Mouse (Mus musculus) CH12.LX (cell line): ENCODE measurements around the gene Hoxa11. TPM values are rescaled to one million over a fixed set of nuclear protein-coding genes. Genes with fewer than 3 reads are reported as not detected.
A peak's percentile ranks its signal among the peaks of the same experiment; 100 is the strongest.

Source experiments
- DNase-seq: peaks from one replicate; pipeline ENCODE4 v3.0.0-alpha.2; 2013; ENCODE audit errors: extremely low read depth
- H3K27ac ChIP-seq: 2 replicates; pipeline ENCODE4 v1.5.1; 2012; ENCODE audit warnings: low read depth, mild to moderate bottlenecking, control low read depth, moderate library complexity; ENCODE audit not compliant: insufficient read depth
- H3K27me3 ChIP-seq: replicated peaks from 2 replicates; pipeline ENCODE3; 2012; ENCODE audit warnings: inconsistent platforms
- H3K36me3 ChIP-seq, 2 experiments: replicated peaks in 1 of 2; 2 replicates each; pipeline versions ENCODE3 to v1.6.1; 2012; ENCODE audit warnings: inconsistent platforms in 1 of 2, low read length in 1 of 2, mild to moderate bottlenecking in 1 of 2, mixed read lengths in 1 of 2, moderate library complexity in 1 of 2; ENCODE audit not compliant: control insufficient read depth in 1 of 2, insufficient read depth in 1 of 2
- H3K4me1 ChIP-seq, 2 experiments: 2 replicates each; pipeline ENCODE4 v1.6.1; 2012; ENCODE audit warnings: inconsistent platforms in 1 of 2, moderate library complexity in 1 of 2; ENCODE audit not compliant: insufficient read depth in 2 of 2, control insufficient read depth in 1 of 2
- H3K4me2 ChIP-seq: 2 replicates; pipeline ENCODE4 v1.6.1; 2012; ENCODE audit warnings: low read depth, mild to moderate bottlenecking, control low read depth; ENCODE audit not compliant: poor library complexity, insufficient read depth, severe bottlenecking
- H3K4me3 ChIP-seq, 3 experiments: fragments of 150-350 bp in 1 of 3; sonication (generic) in 1 of 3; replicated peaks in 1 of 3; 2 replicates each; pipeline versions ENCODE3 to v1.5.1; 2011 to 2012; ENCODE audit warnings: low read depth in 2 of 3, low read length in 2 of 3, mild to moderate bottlenecking in 2 of 3, moderate library complexity in 2 of 3, control low read depth in 1 of 3, improper control_type of control experiment in 1 of 3, inconsistent platforms in 1 of 3, mixed read lengths in 1 of 3; ENCODE audit not compliant: poor library complexity in 1 of 3
- H3K79me2 ChIP-seq: replicated peaks from 2 replicates; pipeline ENCODE4 v1.6.1; 2012; ENCODE audit warnings: mild to moderate bottlenecking, moderate library complexity; ENCODE audit not compliant: control insufficient read depth, poor library complexity, insufficient read depth, severe bottlenecking; ENCODE audit errors: extremely low read depth
- H3K9ac ChIP-seq: 2 replicates; pipeline ENCODE4 v1.6.1; 2012; ENCODE audit warnings: low read depth, mild to moderate bottlenecking, control low read depth, moderate library complexity; ENCODE audit not compliant: insufficient read depth
- H3K9me3 ChIP-seq: replicated peaks from 2 replicates; pipeline ENCODE3; 2012; ENCODE audit warnings: low read length, inconsistent platforms, mixed read lengths
- BHLHE40 ChIP-seq: IDR thresholded peaks from 2 replicates; pipeline ENCODE4 v1.6.1; 2011; ENCODE audit warnings: mild to moderate bottlenecking, low read depth, low read length, improper control_type of control experiment
- CHD1 ChIP-seq: IDR thresholded peaks from 2 replicates; pipeline ENCODE4 v1.6.1; 2012; ENCODE audit warnings: low read depth, low read length, improper control_type of control experiment, inconsistent platforms
- CHD2 ChIP-seq: IDR thresholded peaks from 2 replicates; pipeline ENCODE4 v1.6.1; 2011; ENCODE audit warnings: low read length, improper control_type of control experiment
- E2F4 ChIP-seq: IDR thresholded peaks from 2 replicates; pipeline ENCODE4 v1.6.1; 2011; ENCODE audit warnings: low read depth, low read length, improper control_type of control experiment; ENCODE audit not compliant: insufficient replicate concordance
- GABPA ChIP-seq: IDR thresholded peaks from 2 replicates; pipeline ENCODE4 v1.6.1; 2012; ENCODE audit warnings: low read depth, low read length, improper control_type of control experiment, inconsistent platforms; ENCODE audit not compliant: insufficient replicate concordance
- HCFC1 ChIP-seq: IDR thresholded peaks from 2 replicates; pipeline ENCODE4 v1.6.1; 2012; ENCODE audit warnings: low read depth, mild to moderate bottlenecking, inconsistent platforms, low read length, improper control_type of control experiment
- MAFK ChIP-seq: IDR thresholded peaks from 2 replicates; pipeline ENCODE4 v1.6.1; 2011; ENCODE audit warnings: low read length, improper control_type of control experiment; ENCODE audit not compliant: insufficient replicate concordance
- MAX ChIP-seq: IDR thresholded peaks from 2 replicates; pipeline ENCODE4 v1.6.1; 2011; ENCODE audit warnings: low read length, improper control_type of control experiment
- MAZ ChIP-seq: IDR thresholded peaks from 2 replicates; pipeline ENCODE4 v1.6.1; 2012; ENCODE audit warnings: low read depth, mild to moderate bottlenecking, inconsistent platforms, low read length, improper control_type of control experiment, moderate library complexity
- MYC ChIP-seq: IDR thresholded peaks from 2 replicates; pipeline ENCODE4 v1.6.1; 2011; ENCODE audit warnings: low read depth, mild to moderate bottlenecking, improper control_type of control experiment, low read length
- NELFE ChIP-seq: IDR thresholded peaks from 2 replicates; pipeline ENCODE4 v1.6.1; 2011; ENCODE audit warnings: low read depth, low read length, improper control_type of control experiment
- NRF1 ChIP-seq: IDR thresholded peaks from 2 replicates; pipeline ENCODE4 v1.6.1; 2014; ENCODE audit warnings: low read depth, mild to moderate bottlenecking, inconsistent platforms, low read length, improper control_type of control experiment, moderate library complexity
- PAX5 ChIP-seq: IDR thresholded peaks from 2 replicates; pipeline ENCODE4 v1.6.1; 2012; ENCODE audit warnings: low read length, inconsistent platforms, mixed read lengths
- POLR2A ChIP-seq: IDR thresholded peaks from 2 replicates; pipeline ENCODE4 v1.6.1; 2011; ENCODE audit warnings: low read depth, mild to moderate bottlenecking, improper control_type of control experiment, low read length
- POLR2AphosphoS2 ChIP-seq: IDR thresholded peaks from 2 replicates; pipeline ENCODE4 v1.6.1; 2011; ENCODE audit warnings: low read depth, low read length, improper control_type of control experiment
- RAD21 ChIP-seq: IDR thresholded peaks from 2 replicates; pipeline ENCODE4 v1.6.1; 2011; ENCODE audit warnings: low read depth, mild to moderate bottlenecking, low read length, improper control_type of control experiment, moderate library complexity
- RCOR1 ChIP-seq: conservative IDR thresholded peaks from 2 replicates; pipeline ENCODE4 v1.6.1; 2012; ENCODE audit warnings: low read depth, mild to moderate bottlenecking, inconsistent platforms, low read length, improper control_type of control experiment
- SIN3A ChIP-seq: IDR thresholded peaks from 2 replicates; pipeline ENCODE4 v1.6.1; 2012; ENCODE audit warnings: low read length, improper control_type of control experiment, inconsistent platforms
- SMC3 ChIP-seq: IDR thresholded peaks from 2 replicates; pipeline ENCODE4 v1.6.1; 2011; ENCODE audit warnings: low read depth, low read length, improper control_type of control experiment
- TBP ChIP-seq: conservative IDR thresholded peaks from 2 replicates; pipeline ENCODE4 v1.6.1; 2011; ENCODE audit warnings: low read depth, low read length, improper control_type of control experiment
- TCF12 ChIP-seq: IDR thresholded peaks from 2 replicates; pipeline ENCODE4 v1.6.1; 2014; ENCODE audit warnings: low read depth, mild to moderate bottlenecking, inconsistent platforms, low read length, improper control_type of control experiment
- UBTF ChIP-seq: IDR thresholded peaks from 2 replicates; pipeline ENCODE4 v1.6.1; 2012; ENCODE audit warnings: low read depth, mild to moderate bottlenecking, inconsistent platforms, low read length, improper control_type of control experiment, moderate library complexity
- ZC3H11A ChIP-seq: IDR thresholded peaks from 2 replicates; pipeline ENCODE4 v1.6.1; 2012; ENCODE audit warnings: low read depth, mild to moderate bottlenecking, inconsistent platforms, low read length, improper control_type of control experiment
- ZKSCAN1 ChIP-seq: IDR thresholded peaks from 2 replicates; pipeline ENCODE4 v1.6.1; 2012; ENCODE audit warnings: low read depth, inconsistent platforms, low read length, improper control_type of control experiment, borderline replicate concordance
- ZMIZ1 ChIP-seq: IDR thresholded peaks from 2 replicates; pipeline ENCODE4 v1.6.1; 2012; ENCODE audit warnings: low read depth, mild to moderate bottlenecking, inconsistent platforms, low read length, improper control_type of control experiment
- ZNF384 ChIP-seq: IDR thresholded peaks from 2 replicates; pipeline ENCODE4 v1.6.1; 2012; ENCODE audit warnings: low read depth, low read length, improper control_type of control experiment, inconsistent platforms
- dilution Hi-C: fragments of 300-500 bp; cut with MboI; formaldehyde crosslinking; loops from 2 replicates; pipeline ENCODE4 v1.14.3; 2020; ENCODE audit warnings: low sequenced_read_pairs; ENCODE audit not compliant: extremely low pct_unique_long_range_greater_than_20kb, extremely low pct_ligation_motif_present
- in situ Hi-C: fragments of 300-500 bp; cut with MboI; formaldehyde crosslinking; loops from 3 replicates; pipeline ENCODE4 v1.14.3; 2019; ENCODE audit warnings: low sequenced_read_pairs, low pct_ligation_motif_present, low pct_unique_long_range_greater_than_20kb, mixed read lengths
- polyA plus RNA-seq: library from polyadenylated mRNA; unstranded; fragments of >175 nt; gene quantifications from 2 replicates; pipeline ENCODE4 v1.2.1, GENCODE M21; 2012; ENCODE audit warnings: low read depth; ENCODE audit not compliant: insufficient read length
- total RNA-seq, 2 experiments: library from RNA; depleted of rRNA; stranded (reverse); fragments of 300-350 nt in 1 of 2; fragments of >200 nt in 1 of 2; gene quantifications; 2 replicates each; pipeline ENCODE4 v1.2.3; 2012 to 2014

Hoxa11 gene
- total and polyA plus RNA-seq, 3 experiments = not detected

GRCm38 (mm10) chr6:52221337-52221992 lies 24.1 kb downstream of the Hoxa11 start, which contains the start of gene Hoxa7 (continued):
- no peak for TF ChIP-seq PAX5
- TF ChIP-seq MAFK = no peak
- TF ChIP-seq TBP = no peak
- no peak for TF ChIP-seq ZNF384
- TF ChIP-seq GABPA = no peak
- no peak for TF ChIP-seq HCFC1
- TF ChIP-seq UBTF = no peak
- TF ChIP-seq CHD1 = no peak
- no peak for TF ChIP-seq MYC
- TF ChIP-seq POLR2A = peak; percentile 45; the same call in 1 of the 2 replicates
- TF ChIP-seq RCOR1 = 0 out of 2 replicates have a peak, but pooled peaks have one; percentile 47
- TF ChIP-seq ZKSCAN1 = no peak
- TF ChIP-seq SMC3 = peak; percentile 85
- TF ChIP-seq POLR2AphosphoS2 = no peak
- TF ChIP-seq CHD2 = no peak
- no peak for TF ChIP-seq E2F4
- peak; percentile 63 for TF ChIP-seq NELFE

DNA sequence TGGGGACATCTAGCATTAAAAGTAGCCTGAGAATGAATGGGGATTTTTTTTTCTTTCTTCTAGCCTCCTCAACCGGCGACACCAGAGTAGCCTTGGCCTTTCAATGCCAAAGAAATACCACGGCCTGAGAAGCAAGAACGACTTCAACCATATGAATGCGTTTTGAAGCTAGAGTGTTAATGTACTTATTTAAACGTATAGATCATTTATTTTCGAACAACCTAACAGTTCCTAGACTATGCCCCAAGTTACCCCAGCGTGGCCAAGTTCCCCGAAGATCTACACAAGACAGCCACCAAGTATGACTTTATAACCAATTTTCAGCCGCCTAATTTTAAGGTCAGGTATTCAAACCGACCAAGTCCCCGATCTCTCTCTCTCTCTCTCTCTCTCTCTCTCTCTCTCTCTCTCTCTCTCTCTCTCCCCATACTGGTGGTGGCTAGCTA lies 24.7 kb downstream of the Hoxa11 start:
- peaks cover 0 to 13% of the 10 kb centered on the region in 2 experiments; a peak in 2 of 4 replicates for H3K4me1 ChIP-seq
- in situ Hi-C loops (loop anchor here (10.0 to 25.0 kb wide), 3 partner anchors 209 to 1006 kb away; partner anchors contain the start of gene Skap2), dilution Hi-C loops (no loop called here)
- H3K4me3 ChIP-seq = peak overlapping the region; percentile 75 to 87 (median 76)
- H3K27ac ChIP-seq = no peak overlapping the region
- peak overlapping the region; percentile 78 for H3K9ac ChIP-seq
- DNase-seq = no peak
- no peaks in the 10 kb centered on the region for H3K79me2 ChIP-seq
- H3K4me2 ChIP-seq = peak overlapping the region; percentile 57
- no peaks in the 10 kb centered on the region for H3K27me3 ChIP-seq
- peaks cover 0 to 6% of the 10 kb centered on the region in 2 experiments for H3K36me3 ChIP-seq
- TF ChIP-seq SIN3A (no peak), ZMIZ1 (no peak), PAX5 (no peak), NRF1 (no peak), RCOR1 (no peak), MAFK (no peak), MAZ (no peak), ZC3H11A (no peak), BHLHE40 (no peak), MAX (no peak), POLR2AphosphoS2 (no peak), ZNF384 (no peak), RAD21 (no peak), TCF12 (no peak), MYC (no peak), HCFC1 (no peak)
- TF ChIP-seq, all 38 proteins: peak for 0
- H3K9me3 ChIP-seq = peaks cover 26% of the 10 kb centered on the region
